Mouse (Mus musculus): ENCODE results near the gene Zscan4-ps2. TPM values are rescaled to one million over a fixed set of nuclear protein-coding genes. Genes with fewer than 3 reads are reported as not detected.

Zscan4-ps2 gene
- not detected in 2 replicates for polyA plus RNA-seq (2012; rRNA removed; ENCODE audit: low replicate concordance)

DNA sequence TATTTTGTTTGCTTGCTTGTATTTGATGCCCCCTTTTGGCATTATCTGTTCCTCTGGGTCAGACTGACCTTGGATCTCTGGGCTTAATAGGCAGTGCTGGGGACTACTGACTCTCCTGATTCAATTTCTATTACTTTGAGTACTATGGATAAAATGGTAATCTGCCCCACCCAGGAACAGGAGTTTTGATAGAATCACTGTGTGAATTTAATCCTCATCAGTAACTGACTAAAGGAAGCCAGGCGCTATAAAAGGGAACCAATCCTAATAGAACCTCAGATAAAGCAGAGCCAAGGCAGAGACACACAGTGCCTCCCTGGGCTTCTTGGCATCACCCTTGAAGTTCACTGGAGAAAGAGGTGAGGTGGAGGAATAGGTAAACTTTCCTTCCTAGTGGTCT is at the start of gene Zscan4-ps2:
TSS of gene Zscan4-ps2 (plus strand) at position 301 of the 400 bp plus-strand sequence.

Other genes starting within 250 kb of the Zscan4-ps2 start
- not detected in 2 replicates for gene Zscan4e, start 203.6 kb upstream of the Zscan4-ps2 start, polyA plus RNA-seq (2012; rRNA removed; ENCODE audit: low replicate concordance)
- not detected in 2 replicates for gene Zscan4f, start 116.4 kb upstream of the Zscan4-ps2 start, polyA plus RNA-seq (2012; rRNA removed; ENCODE audit: low replicate concordance)
- gene Zscan4-ps3, start 95.0 kb downstream of the Zscan4-ps2 start, polyA plus RNA-seq (2012; rRNA removed; ENCODE audit: low replicate concordance) = 0.08 TPM in 1 of 2 replicates, not detected in the other
- not detected in 2 replicates for gene Vmn1r72, start 165.8 kb downstream of the Zscan4-ps2 start, polyA plus RNA-seq (2012; rRNA removed; ENCODE audit: low replicate concordance)
- not detected in 2 replicates for gene Vmn1r73, start 216.0 kb downstream of the Zscan4-ps2 start, polyA plus RNA-seq (2012; rRNA removed; ENCODE audit: low replicate concordance)

All from subcutaneous adipose tissue, adult 2 months (tissue).